In genomic region chr17:48024045-48024444, GRCm38 (mm10) we compare ENCODE assay signal across 17 mouse cellular contexts. TPM values are rescaled to one million over a fixed set of nuclear protein-coding genes. Genes with fewer than 3 reads are reported as not detected.
DNase-seq lines count a peak whose midpoint lies in the region; ATAC-seq and TF ChIP-seq lines count a peak whose summit lies in the region.
"Had no signal": no experiment of that assay in that cellular context is flagged by ENCODE, and none has a peak within 500 bp of the region (broad histone marks: within the 10 kb centered on the region; RNA-seq: fewer than 3 reads in every experiment).

No protein-coding gene starts in this region.

- 0 out of 2 replicates have a peak, but pooled peaks have one; percentile 33 for TF ChIP-seq POLR2A in heart, adult 2 months (IDR thresholded peaks at IDR 0.05; ENCODE audit: insufficient read depth, low read depth, low read length)

- no peak for DNase-seq in midbrain, embryonic 10.5 days (ENCODE audit: low spot score)
- no peak for DNase-seq in midbrain, postnatal 0 days (ENCODE audit: low spot score)
- peak; percentile 42 to 63 for DNase-seq in heart, adult 2 months
- peak; percentile 74 for DNase-seq in heart, postnatal 0 days (ENCODE audit: low spot score)
- peak; percentile 89 for DNase-seq in skeletal muscle tissue, adult 2 months (ENCODE audit: low read depth, low spot score)
- no peak for DNase-seq in retina, postnatal 1 day
- no peak for DNase-seq in adrenal gland, postnatal 14 days
- DNase-seq in T-cell, adult 2 months (ENCODE audit: low spot score) = no peak
- DNase-seq: cerebellum, adult 18-20 months; kidney, adult 18-20 months; kidney, postnatal 36 days; right cerebral cortex, postnatal 25 days; thymus, postnatal 36 days had no signal

- no peaks in the 10 kb centered on the region for H3K36me3 ChIP-seq in midbrain, embryonic 10.5 days
- H3K36me3 ChIP-seq in midbrain, postnatal 0 days (ENCODE audit: insufficient read depth, low read length) = no peaks in the 10 kb centered on the region
- H3K36me3 ChIP-seq in heart, adult 2 months (ENCODE audit: control insufficient read depth, insufficient read depth, low read length) = no peaks in the 10 kb centered on the region
- no peaks in the 10 kb centered on the region for H3K36me3 ChIP-seq in heart, postnatal 0 days (replicated peaks; ENCODE audit: control insufficient read depth, insufficient read depth, low read length)
- H3K36me3 ChIP-seq: hindbrain, embryonic 13.5 days had no signal

- H3K4me3 ChIP-seq in midbrain, embryonic 10.5 days = no peak overlapping the region
- no peak overlapping the region for H3K4me3 ChIP-seq in midbrain, postnatal 0 days (ENCODE audit: low read depth, low read length)
- H3K4me3 ChIP-seq in heart, adult 2 months = no peak overlapping the region
- H3K4me3 ChIP-seq in heart, postnatal 0 days (ENCODE audit: low read depth, low read length) = no peak overlapping the region
- H3K4me3 ChIP-seq: hindbrain, embryonic 13.5 days had no signal

- 0 out of 2 replicates have a peak, but pooled peaks cover 4% of the 10 kb centered on the region for H3K9me3 ChIP-seq in midbrain, embryonic 10.5 days (replicated peaks)
- H3K9me3 ChIP-seq in midbrain, postnatal 0 days (ENCODE audit: low read length) = no peaks in the 10 kb centered on the region
- no peaks in the 10 kb centered on the region for H3K9me3 ChIP-seq in heart, postnatal 0 days (replicated peaks; ENCODE audit: control insufficient read depth, low read length)
- H3K9me3 ChIP-seq: hindbrain, embryonic 13.5 days had no signal

- no peak for TF ChIP-seq CTCF in midbrain, postnatal 0 days (IDR thresholded peaks at IDR 0.05)
- no peak for TF ChIP-seq CTCF in heart, adult 2 months (IDR thresholded peaks at IDR 0.05)
- no peak for TF ChIP-seq CTCF in heart, postnatal 0 days (IDR thresholded peaks at IDR 0.05; ENCODE audit: low read depth)

- no peak for ATAC-seq in midbrain, postnatal 0 days (ENCODE audit: low FRiP score)
- peak; percentile 81 for ATAC-seq in heart, postnatal 0 days (ENCODE audit: insufficient read depth, low read depth)
- ATAC-seq: activated CD4-positive, CD25-positive, alpha-beta regulatory T cell, adult 4 months; lung, postnatal 0 days had no signal

- peaks cover 63% of the 10 kb centered on the region for H3K4me1 ChIP-seq in midbrain, embryonic 10.5 days
- no peaks in the 10 kb centered on the region for H3K4me1 ChIP-seq in midbrain, postnatal 0 days (ENCODE audit: insufficient read depth, low read length)
- H3K4me1 ChIP-seq in heart, adult 2 months (ENCODE audit: control insufficient read depth, insufficient read depth, low read length) = peaks cover 4% of the 10 kb centered on the region; the same call in 1 of the 2 replicates
- H3K4me1 ChIP-seq in heart, postnatal 0 days (ENCODE audit: control insufficient read depth, insufficient read depth) = peaks cover 12% of the 10 kb centered on the region

- WGBS in midbrain, embryonic 10.5 days = 79% methylated on average over 8 of the region's 8 CpGs
- 89% methylated on average over 8 of the region's 8 CpGs for WGBS in midbrain, postnatal 0 days
- WGBS in heart, adult 2 months = 59% methylated on average over 8 of the region's 8 CpGs
- 33% methylated on average over 8 of the region's 8 CpGs for WGBS in heart, postnatal 0 days

- intact Hi-C loops in heart, adult 2 months (cut with DNase I) = no loop called here

- peaks cover 60% of the 10 kb centered on the region for H3K27me3 ChIP-seq in midbrain, embryonic 10.5 days (ENCODE audit: low read depth, poor library complexity, severe bottlenecking)
- no peaks in the 10 kb centered on the region for H3K27me3 ChIP-seq in midbrain, postnatal 0 days (ENCODE audit: insufficient read depth, low read length)
- no peaks in the 10 kb centered on the region for H3K27me3 ChIP-seq in heart, adult 2 months (ENCODE audit: control insufficient read depth, insufficient read depth, low read length)
- no peaks in the 10 kb centered on the region for H3K27me3 ChIP-seq in heart, postnatal 0 days (ENCODE audit: control insufficient read depth, insufficient read depth, low read length)

- H3K27ac ChIP-seq in midbrain, embryonic 10.5 days (replicated peaks) = peak overlapping the region; percentile 72
- no peak overlapping the region for H3K27ac ChIP-seq in midbrain, postnatal 0 days (ENCODE audit: low read depth, low read length)
- H3K27ac ChIP-seq in heart, adult 2 months = peak overlapping the region; percentile 64
- peak overlapping the region; percentile 83 for H3K27ac ChIP-seq in heart, postnatal 0 days (ENCODE audit: low read depth)
- H3K27ac ChIP-seq: hindbrain, embryonic 13.5 days had no signal

- no peak overlapping the region for H3K9ac ChIP-seq in midbrain, postnatal 0 days (replicated peaks; ENCODE audit: low read length, poor library complexity, severe bottlenecking)
- H3K9ac ChIP-seq in heart, adult 2 months (ENCODE audit: low read depth, low read length) = peak overlapping the region; percentile 38; the same call in 1 of the 2 replicates
- H3K9ac ChIP-seq in heart, postnatal 0 days (replicated peaks; ENCODE audit: low read depth, low read length) = no peak overlapping the region
- H3K9ac ChIP-seq: hindbrain, embryonic 13.5 days had no signal

- no peak; the same call in 1 of the 2 replicates for TF ChIP-seq EP300 in heart, adult 2 months (IDR thresholded peaks at IDR 0.05; ENCODE audit: insufficient read depth, low read depth, low read length)
- TF ChIP-seq EP300 in heart, postnatal 0 days (IDR thresholded peaks at IDR 0.05; ENCODE audit: low read depth) = 0 out of 2 replicates have a peak, but pooled peaks have one; percentile 67

- H3K4me2 ChIP-seq in midbrain, postnatal 0 days (ENCODE audit: low read depth, low read length, poor library complexity, severe bottlenecking) = no peak overlapping the region
- no peak overlapping the region for H3K4me2 ChIP-seq in heart, postnatal 0 days (ENCODE audit: low read depth, low read length)
- H3K4me2 ChIP-seq: hindbrain, embryonic 13.5 days; liver, embryonic 11.5 days had no signal

- no peaks in the 10 kb centered on the region for H3K79me2 ChIP-seq in heart, adult 2 months (replicated peaks; ENCODE audit: control insufficient read depth, insufficient read depth, low read length)

RNA-seq across cellular contexts. Expression of gene 1700122O11Rik, which starts 14.0 kb away (rescaled TPM):
- polyA plus RNA-seq in midbrain, embryonic 10.5 days (2016; fragmentation: Nextera tagmentation; extraction: Ambion mirVana) = not detected in 2 replicates
- not detected in 2 replicates for total RNA-seq in midbrain, postnatal 0 days (2014; rRNA removed)
- polyA plus RNA-seq in midbrain, postnatal 0 days (2015; fragmentation: Nextera tagmentation; extraction: Ambion mirVana) = not detected in 2 replicates
- not detected for total RNA-seq in heart, adult 2 months (2021)
- not detected in 2 replicates for polyA plus RNA-seq in heart, adult 2 months (2012; rRNA removed)
- total RNA-seq in heart, postnatal 0 days (2014; rRNA removed; ENCODE audit: low replicate concordance) = not detected in 2 replicates
- not detected in 2 replicates for polyA plus RNA-seq in heart, postnatal 0 days (2015; fragmentation: Nextera tagmentation; extraction: Ambion mirVana)
- not detected in 2 replicates for total RNA-seq in adrenal gland, postnatal 14 days (2021)
- polyA plus RNA-seq: activated CD4-positive, CD25-positive, alpha-beta regulatory T cell, adult 4 months; hindbrain, embryonic 13.5 days; liver, embryonic 11.5 days; lung, postnatal 0 days had no signal

Comparison
In these comparisons a context has a peak if more than half of its experiments do, and no peak if none do; other contexts are left out.
1. DNase-seq: peak in heart, adult 2 months (2 of 2), heart, postnatal 0 days (single experiment) and skeletal muscle tissue, adult 2 months (single experiment); none in midbrain, embryonic 10.5 days (single experiment), midbrain, postnatal 0 days (single experiment), retina, postnatal 1 day (single experiment), adrenal gland, postnatal 14 days (single experiment) and T-cell, adult 2 months (single experiment).